Mouse (Mus musculus): ENCODE data around the gene Rpl9-ps6. TPM values are rescaled to one million over a fixed set of nuclear protein-coding genes. Genes with fewer than 3 reads are reported as not detected.
"Not testable (repeated sequence)": the region's sequence is repeated elsewhere in the genome, so short reads cannot be mapped to it uniquely, and the experiment has no call there.

Gene Rpl9-ps6
- total RNA-seq, 2 experiments from 2014 or later, result 43.7 to 46.4 TPM

DNA sequence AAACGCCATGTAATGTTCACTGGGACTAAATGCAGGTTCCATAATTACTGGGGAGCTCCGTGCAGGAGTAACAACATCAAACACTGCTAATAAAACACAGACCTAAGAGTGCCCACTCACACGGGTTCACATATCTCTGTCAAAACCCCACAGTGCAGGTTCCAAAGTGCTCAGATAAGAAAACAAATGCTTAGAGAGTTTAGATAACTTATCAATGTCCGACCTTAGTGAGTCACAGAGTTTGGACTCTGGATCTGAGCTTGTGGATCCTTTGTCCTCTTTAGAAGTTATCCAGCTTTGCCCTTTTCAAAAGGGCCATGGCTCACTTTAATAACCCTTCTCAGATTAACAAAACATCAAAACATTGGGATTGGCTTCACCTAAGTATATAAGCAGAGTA lies 15.1 kb upstream of the Rpl9-ps6 start:
- no peak for DNase-seq

DNA sequence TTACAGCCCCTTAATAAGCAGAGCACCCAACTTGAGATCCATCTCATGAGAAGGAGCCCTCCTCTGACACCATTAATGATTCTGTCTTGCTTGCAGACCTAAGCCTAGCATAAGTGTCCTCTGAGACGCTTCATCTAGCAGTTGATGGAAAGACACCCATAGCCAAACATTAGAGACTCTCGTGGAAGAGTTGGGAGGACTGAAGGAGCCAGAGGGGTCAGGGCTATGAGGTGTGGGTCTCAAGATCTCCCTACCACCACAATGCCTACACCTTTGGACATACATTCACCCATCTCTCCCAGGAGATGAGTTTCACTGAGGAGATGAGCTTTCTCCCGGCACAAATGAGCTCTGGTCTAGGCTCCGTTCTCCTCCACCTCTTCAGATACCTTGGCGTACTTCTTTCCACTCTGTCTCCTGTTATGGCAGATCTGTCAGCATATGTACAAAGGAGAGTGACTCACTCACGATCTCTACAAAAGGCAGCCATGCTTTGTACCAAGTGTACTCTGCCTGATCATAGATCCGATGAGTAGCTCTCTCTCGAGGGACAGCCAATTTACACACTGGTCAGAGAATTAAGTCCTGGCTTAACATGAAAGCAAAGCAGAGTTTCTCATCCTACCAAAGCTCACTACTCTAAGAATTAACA lies 14.5 kb upstream of the Rpl9-ps6 start:
- DNase-seq, result no peak

DNA sequence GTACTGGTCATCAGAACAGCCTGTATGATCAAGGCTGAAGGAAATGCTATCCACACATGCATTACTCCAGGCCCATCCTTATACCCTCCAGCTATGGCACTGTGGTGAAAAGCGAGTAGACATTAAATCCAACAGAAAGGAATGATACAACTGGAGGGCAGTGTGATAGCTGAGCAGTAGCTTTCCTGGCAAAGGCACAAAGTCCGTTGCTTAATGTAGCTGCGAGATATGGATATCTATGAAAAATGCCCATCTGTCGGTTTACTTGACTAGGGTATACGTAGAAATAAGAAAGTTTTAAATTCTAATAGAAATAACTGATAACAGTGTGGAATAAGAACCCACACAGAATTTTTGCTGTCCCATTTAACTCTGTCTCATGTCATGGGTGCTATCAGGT lies 13.9 kb upstream of the Rpl9-ps6 start:
- no peak for DNase-seq

DNA sequence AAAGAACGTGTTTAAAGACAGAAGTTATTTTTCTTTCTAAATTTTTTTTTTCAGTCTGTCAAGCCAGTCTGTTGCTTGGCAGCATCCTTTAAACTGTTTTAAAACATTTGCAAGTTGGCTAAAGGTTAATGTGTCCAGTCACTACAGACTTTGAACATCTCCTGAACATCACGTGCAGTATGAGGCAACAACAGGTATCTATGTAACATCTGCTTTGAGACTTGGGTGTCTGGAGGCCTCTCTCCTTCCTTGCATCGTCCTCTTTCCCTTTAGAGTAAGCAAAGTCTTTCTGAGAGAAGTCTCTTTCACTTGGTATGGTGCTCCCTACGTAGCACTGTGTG lies 10.3 kb upstream of the Rpl9-ps6 start:
- no peak for DNase-seq

DNA sequence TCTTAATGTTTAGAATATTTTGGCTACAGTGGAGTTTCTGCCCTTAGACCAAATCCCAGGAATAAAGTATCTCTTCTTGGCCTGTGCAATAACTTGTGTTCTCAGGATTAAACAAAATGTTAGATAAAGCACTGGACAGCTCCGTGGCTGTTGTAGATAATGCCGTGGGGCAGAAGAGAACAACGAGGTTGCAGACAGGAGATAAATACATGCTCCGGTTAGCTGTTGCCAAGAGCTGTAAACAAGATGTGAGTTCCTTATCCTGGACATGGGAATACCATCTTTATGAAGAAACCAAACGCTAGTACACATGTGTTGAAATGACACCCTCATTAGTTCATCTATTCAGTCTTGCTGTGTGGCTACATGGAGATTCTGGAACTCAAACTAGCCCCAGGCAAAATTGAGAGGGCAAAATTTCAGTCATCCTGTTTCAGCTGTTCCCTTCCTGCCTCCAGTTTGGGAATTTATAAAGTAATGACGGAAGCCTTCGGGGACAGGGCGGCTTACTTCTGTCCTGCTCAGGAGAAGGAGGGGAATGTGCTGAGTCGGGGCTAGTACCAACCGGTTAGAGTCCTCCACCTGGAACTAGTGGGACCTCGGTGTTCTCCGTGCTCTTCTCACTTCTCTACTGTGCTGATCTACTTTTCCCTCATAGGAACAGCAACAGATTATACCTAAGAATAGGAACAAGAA lies 9.8 kb upstream of the Rpl9-ps6 start:
- no peak for DNase-seq

DNA sequence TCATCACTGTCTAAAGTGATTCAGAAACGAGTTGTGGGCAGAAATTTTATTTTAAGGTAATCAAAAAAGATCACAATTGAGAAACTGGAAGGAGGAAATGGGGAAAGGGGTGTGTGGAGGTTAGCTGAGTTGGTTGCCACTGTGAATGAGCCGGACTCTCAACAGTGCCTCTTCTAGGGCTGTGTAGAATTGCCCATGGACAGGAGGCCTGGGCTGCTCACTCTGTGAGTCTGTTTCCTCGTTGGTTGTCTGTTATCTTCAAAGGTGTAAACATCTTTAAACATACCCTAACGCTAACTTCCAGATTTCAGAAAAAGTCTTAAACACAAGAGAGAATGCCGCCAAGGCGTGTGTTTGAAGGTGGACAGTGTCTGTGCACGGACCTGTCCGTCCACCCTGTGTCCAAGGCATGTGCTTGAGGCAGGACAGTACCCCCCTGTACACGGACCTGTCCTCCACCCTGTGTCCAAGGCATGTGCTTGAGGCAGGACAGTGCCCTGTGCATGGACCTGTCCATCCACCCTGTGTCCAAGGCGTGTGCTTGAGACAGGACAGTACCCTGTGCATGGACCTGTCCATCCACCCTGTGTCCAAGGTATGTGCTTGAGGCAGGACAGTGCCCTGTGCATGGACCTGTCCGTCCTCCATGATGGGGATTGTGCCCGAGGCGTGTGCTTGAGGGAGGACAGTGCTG lies 4.3 kb upstream of the Rpl9-ps6 start:
- no peak for DNase-seq

DNA sequence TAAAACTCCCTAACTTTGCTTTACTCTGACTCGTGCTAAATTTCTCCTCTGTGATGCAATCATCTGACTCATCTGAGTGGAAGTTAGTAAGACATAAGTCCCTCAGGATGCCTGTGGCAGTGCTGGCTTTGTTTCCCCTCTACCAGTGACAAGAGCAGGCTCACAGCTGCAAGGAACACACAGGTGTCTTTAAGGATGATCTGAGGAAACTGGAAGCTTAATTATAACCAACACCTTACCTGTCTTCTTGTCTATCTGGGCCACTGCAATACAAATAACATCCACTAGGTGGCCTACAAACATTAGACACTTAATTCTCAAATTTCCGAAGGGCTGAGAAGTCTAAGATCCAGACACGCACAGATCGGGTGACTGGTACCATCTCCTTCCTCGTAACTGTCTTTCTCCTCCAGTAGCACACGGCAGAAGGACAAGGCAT lies 3.7 kb upstream of the Rpl9-ps6 start:
- peak; percentile 23 for DNase-seq

DNA sequence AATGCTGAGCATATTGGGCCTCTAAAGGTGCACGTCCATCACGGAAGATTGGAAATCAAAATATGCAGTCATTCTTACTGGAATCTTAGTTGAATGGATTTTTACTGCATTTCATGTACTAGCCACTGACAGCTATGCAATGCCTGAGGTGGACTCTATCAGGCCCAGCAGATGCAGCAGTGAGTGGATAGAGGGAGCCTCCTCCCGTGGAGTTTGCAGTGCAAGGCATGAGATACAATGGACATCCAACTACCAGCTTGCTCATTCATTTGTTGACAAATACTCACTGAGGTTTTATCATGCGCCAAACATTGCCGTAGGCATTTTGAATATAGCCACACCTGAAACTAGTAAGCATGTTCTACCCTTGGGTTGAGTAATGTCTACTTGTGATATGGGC lies 947 bp upstream of the Rpl9-ps6 start:
- DNase-seq, result no peak

DNA sequence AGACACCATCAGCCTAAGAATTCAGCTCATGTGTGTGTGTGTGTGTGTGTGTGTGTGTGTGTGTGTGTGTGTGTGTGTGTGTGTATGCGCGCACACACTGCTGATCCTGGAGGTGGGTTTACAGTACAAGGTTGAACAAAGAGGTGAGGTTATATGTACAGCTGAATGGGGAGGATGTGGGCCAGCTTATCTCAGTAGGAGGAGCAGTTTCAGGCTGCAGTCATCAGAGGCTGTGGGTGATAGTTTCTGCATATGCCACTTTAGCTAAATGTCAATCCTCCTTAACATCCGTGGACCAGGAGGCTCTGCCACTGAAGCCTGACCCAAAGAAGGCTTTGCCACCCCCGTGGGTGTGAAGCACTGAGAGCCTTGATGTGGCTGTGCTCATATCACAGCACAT lies 1.1 kb downstream of the Rpl9-ps6 start:
- no peak for DNase-seq

DNA sequence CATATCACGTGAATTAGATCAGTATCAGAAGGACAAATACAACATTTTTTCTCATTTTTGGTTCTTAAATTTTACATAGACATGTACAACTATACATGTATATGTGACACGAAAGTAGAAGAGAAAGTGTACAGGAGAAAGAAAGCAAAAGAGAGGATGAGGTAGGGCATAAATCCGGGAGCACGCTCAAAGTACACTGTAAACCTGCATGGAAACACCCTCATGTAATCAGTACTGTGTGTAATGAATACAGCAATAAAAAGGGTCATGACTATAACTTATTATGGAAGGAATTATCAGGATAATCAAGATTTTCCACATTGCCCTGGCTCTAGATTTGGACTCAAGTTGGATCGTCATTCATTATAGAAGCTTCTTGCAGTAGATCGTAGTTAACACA lies 3.3 kb downstream of the Rpl9-ps6 start:
- DNase-seq, result no peak

DNA sequence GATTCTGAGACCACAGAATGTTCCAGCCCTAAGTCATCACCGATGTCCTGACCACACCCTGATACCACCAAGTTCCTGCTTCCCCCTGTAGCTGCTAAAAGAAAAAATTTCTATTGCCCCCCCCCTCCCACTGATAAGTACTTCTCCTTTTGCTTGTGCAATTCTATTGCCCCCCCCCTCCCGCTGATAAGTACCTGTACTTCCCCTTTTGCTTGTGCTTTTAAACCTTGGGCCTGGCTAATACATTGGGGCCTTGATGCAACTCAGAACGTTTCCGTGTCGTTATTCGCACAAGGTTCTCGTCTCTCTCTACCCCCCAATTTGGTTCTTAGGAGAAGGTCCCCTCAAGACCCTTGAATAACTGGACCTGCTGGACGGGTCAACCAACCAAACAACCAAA lies 8.7 kb downstream of the Rpl9-ps6 start:
- DNase-seq, result not testable (repeated sequence)

DNA sequence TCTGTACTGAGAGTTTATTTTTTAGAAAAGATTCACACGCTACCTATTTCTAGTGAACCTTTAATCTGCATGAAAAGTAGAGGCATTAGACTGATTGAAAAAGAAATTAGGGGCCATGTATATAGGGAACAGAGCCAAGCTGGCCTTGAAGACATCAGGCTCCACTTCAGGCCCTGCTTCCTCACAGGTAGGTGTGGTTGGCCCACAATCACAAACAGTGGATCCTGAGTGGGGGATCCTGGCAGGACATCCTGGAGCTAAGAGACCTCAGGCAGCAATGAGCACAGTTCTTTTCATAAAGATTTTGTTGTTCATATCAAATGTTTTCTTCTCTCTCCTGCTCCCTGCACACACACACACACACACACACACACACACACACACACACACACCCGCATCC lies 9.6 kb downstream of the Rpl9-ps6 start:
- no peak for DNase-seq

DNA sequence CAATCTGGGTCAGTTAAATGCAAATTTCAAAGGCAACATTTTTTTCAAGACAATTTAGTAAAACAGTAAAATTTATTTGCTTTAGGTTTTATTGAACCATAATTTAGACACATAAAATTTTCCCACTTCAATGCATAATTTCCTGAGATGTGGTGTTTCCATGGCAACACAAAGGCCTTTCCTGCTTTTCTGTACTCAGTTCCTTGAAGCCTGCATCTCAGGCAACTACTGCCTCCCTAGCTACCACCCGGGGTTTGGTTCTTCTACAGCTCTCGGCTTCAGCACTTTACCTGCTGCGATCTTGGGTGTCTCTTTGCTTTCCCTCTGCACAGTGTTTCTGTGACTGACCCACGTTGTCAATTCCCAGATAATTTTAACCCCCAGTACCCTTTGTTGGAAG lies 14.1 kb downstream of the Rpl9-ps6 start:
- DNase-seq, result no peak

DNA sequence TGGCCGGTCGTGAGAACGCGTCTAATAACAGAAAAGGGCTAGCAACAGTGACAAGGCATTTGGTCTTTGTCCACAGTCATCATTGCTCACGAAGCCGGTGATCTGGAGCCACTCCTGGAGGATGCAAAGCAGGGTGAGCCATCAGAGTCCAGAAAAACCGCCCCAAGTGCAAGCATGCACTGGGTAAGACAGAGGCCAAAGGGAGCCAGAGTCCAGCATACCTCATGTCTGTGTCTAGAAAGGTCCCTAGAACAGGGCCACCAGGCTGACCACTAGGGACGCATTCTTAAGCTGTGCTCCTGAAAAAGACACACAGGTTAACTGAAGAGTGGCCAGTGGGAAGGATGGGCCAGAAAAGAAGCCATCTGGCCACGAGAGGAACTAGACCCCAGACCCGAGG lies 17.4 kb downstream of the Rpl9-ps6 start:
- no peak for DNase-seq

DNA sequence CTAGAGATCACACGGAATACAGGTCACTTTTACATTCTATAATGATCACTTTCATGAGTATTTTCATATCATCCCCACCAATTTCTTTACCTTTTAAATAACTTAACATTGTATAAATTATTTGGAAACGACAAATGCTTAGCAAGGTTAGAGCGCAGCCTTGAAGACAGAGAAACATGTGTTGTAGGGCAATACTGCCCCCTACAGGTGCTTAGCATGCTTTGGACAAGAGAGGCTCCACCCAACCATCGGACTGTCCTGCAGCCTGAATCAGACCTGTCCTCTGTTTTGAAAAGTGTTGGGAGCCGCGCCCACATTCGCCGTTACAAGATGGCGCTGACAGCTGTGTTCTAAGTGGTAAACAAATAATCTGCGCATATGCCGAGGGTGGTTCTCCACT lies 24.8 kb downstream of the Rpl9-ps6 start:
- no peak for DNase-seq

DNA sequence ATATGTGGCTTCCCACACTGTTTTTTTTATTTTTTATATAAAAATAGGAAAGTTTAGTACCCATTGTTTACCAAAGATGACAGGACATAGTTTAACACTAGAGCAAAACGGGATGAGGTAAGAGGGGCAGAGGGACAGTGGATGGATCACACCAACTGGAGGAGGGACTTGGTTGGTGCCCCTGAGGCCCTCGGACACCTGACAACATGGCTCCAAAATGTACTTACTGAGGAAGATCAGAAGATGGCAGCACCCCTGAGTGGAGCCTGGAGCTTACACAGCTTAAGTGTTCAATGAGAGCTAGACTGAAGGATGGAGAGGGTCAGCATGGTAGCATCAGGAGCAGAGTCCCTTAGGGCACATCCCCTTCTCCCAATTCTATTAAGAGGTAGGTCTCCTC lies 27.0 kb downstream of the Rpl9-ps6 start:
- no peak for DNase-seq

DNA sequence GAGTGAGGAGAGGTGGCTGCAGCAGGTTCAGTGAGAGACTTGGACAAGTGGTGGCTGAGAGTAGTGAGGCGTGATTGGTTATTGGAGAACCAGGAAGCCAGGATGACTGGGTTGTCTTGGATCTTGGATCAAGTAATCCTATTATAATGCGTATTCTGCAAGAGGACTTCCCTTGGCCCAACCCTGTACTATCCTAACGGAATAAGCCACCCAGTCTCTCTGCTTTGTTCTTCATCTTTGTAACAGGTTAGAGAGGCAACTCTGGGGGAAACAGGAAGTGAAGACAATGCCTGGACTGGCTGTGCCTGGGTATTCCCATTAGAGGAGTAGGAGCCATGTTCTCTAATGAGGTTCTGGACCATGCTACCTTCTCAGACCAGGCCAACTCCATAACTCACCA lies 40.5 kb downstream of the Rpl9-ps6 start:
- DNase-seq, result no peak

DNA sequence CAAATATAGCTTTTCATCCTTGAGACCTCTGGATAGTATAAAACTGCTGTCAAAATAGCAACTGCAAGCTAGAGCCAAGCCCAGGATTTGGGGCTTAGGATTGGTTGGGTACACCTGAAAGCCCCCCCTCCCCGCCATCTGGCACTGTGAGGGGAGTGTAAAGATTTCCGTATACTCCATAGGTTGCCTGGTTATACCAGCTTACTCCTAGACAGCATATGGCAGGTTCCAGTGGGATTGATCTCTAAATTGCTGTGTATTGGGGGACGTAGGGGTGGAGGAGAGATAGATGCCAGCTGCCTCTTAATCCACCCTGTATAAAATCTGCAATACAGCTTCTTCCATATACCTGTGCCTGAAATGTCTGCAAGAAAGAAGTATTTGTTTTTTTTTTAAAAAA lies 41.7 kb downstream of the Rpl9-ps6 start:
- no peak for DNase-seq

DNA sequence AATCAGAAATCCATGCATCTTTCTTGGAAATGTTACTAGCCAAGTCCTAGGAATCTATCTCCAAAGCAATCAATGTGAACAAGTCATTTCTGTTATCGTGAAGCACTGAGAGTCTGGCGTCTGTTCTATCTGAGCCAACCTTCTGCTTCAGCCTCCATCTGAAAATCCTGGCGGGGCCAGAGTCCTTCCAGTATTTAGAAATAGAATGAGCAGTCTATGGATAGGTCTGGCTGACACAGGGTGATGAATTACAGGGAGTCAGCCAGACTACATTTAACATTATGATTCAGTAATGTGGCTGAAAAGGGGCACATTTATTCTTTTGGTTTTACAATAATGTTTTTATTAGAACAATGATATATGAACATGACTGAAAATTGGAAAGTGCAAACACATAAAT lies 47.3 kb downstream of the Rpl9-ps6 start:
- no peak for DNase-seq

DNA sequence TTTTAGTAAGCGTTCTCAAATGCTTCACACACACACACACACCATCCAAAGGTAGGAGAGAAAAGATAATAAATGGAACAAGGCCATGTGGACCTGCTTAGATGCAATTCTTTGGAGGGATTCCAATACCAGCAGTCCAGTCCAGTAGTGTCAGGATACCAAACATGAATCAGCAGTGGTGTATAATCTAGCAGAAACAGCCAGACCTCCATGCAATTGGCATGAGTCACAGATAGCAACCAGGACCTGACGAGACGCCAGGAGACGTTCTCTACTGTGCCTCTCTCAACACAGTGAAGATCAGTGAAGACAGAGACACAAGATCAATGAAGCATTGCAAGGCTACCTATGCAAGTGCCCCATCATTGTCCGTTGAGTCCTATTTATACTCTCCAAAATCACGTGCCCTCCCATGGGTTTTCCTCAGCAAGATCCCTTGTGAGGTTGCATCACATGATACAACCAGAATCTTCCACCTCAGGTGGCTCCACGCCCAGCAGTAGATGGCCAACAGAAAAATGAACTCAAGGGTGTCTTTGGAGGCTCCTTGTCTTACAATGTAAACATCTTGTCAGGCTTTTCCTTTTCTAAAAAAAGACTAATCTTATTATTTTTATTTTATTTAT lies 49.6 kb downstream of the Rpl9-ps6 start:
- no peak for DNase-seq

Data from gastrocnemius, postnatal 10 days (tissue).